Mouse (Mus musculus): ENCODE measurements around the gene Stx7. TPM values are rescaled to one million over a fixed set of nuclear protein-coding genes. Genes with fewer than 3 reads are reported as not detected.

The Stx7 gene
- total and polyA plus RNA-seq, 3 experiments: 36.1 to 37.7 TPM; not detected in 1

- TF ChIP-seq MEF2A (IDR thresholded peaks at IDR 0.05; ENCODE audit: extremely low read depth, insufficient replicate concordance, low read depth, low read length, poor library complexity, severe bottlenecking) (no peak), UBTF (IDR thresholded peaks at IDR 0.05; ENCODE audit: borderline replicate concordance, insufficient read depth, low read depth, low read length) (no peak), ELF1 (IDR thresholded peaks at IDR 0.05; ENCODE audit: low read depth, low read length) (no peak)
Observed at GRCm38 (mm10) chr10:24224591-24224990, 75.5 kb downstream of the Stx7 start (continued).

GRCm38 (mm10) chr10:24228318-24229183 is 79.4 kb downstream of the Stx7 start:
- no peak overlapping the region for H3K9ac ChIP-seq (ENCODE audit: control insufficient read depth, low read depth, low read length, poor library complexity, severe bottlenecking)
- H3K27ac ChIP-seq (ENCODE audit: control insufficient read depth, low read depth, low read length): no peak overlapping the region
- no peaks in the 10 kb centered on the region for H3K79me2 ChIP-seq (ENCODE audit: control insufficient read depth, insufficient read depth, low read length, poor library complexity)
- H3K27me3 ChIP-seq (ENCODE audit: control insufficient read depth in 1 of 2, insufficient read depth in 2 of 2, low read length in 2 of 2): peaks cover 2 to 7% of the 10 kb centered on the region in 2 experiments; a peak in 3 of 4 replicates
- H3K36me3 ChIP-seq (ENCODE audit: control insufficient read depth in 1 of 2, insufficient read depth in 2 of 2, low read length in 2 of 2): no peaks in the 10 kb centered on the region
- H3K9me3 ChIP-seq (replicated peaks; ENCODE audit: insufficient read depth, low read length): no peaks in the 10 kb centered on the region
- no peak for TF ChIP-seq SIN3A (IDR thresholded peaks at IDR 0.05; ENCODE audit: low read length)
- no peak for TF ChIP-seq USF2 (IDR thresholded peaks at IDR 0.05; ENCODE audit: borderline replicate concordance in 1 of 2, insufficient read depth in 1 of 2, low read depth in 1 of 2, low read length in 2 of 2)
- no peak for TF ChIP-seq CHD2 (IDR thresholded peaks at IDR 0.05; ENCODE audit: low read length)
- TF ChIP-seq GATA1 (IDR thresholded peaks at IDR 0.05; ENCODE audit: low read depth, low read length): no peak
- no peak for TF ChIP-seq RAD21 (IDR thresholded peaks at IDR 0.05; ENCODE audit: low read depth, low read length)
- no peak for TF ChIP-seq GABPA (IDR thresholded peaks at IDR 0.05; ENCODE audit: low read depth, low read length)
- TF ChIP-seq EP300 (IDR thresholded peaks at IDR 0.05; ENCODE audit: low read depth in 1 of 2, low read length in 2 of 2): no peak
- no peak for TF ChIP-seq MXI1 (IDR thresholded peaks at IDR 0.05; ENCODE audit: low read depth, low read length)
- TF ChIP-seq NRF1 (IDR thresholded peaks at IDR 0.05; ENCODE audit: insufficient read depth, low read depth, low read length, poor library complexity, severe bottlenecking): no peak
- TF ChIP-seq CHD1 (IDR thresholded peaks at IDR 0.05; ENCODE audit: low read depth, low read length): no peak
- no peak for TF ChIP-seq ZMIZ1 (IDR thresholded peaks at IDR 0.05; ENCODE audit: low read depth, low read length)
- TF ChIP-seq MEF2A (IDR thresholded peaks at IDR 0.05; ENCODE audit: extremely low read depth, insufficient replicate concordance, low read depth, low read length, poor library complexity, severe bottlenecking): no peak
- no peak overlapping the region for H3K4me3 ChIP-seq (ENCODE audit: control insufficient read depth in 1 of 2, insufficient read depth in 1 of 2, low read depth in 2 of 2, low read length in 2 of 2)
- no peak for DNase-seq (ENCODE audit: low read depth, low spot score)
- H3K4me1 ChIP-seq (ENCODE audit: control insufficient read depth in 1 of 2, insufficient read depth in 2 of 2, low read length in 2 of 2): no peaks in the 10 kb centered on the region

GRCm38 (mm10) chr10:24232281-24232680 is 83.2 kb downstream of the Stx7 start:
- H3K9ac ChIP-seq (ENCODE audit: control insufficient read depth, low read depth, low read length, poor library complexity, severe bottlenecking): no peak overlapping the region
- no peak overlapping the region for H3K4me3 ChIP-seq (ENCODE audit: control insufficient read depth in 1 of 2, insufficient read depth in 1 of 2, low read depth in 2 of 2, low read length in 2 of 2)
- H3K79me2 ChIP-seq (ENCODE audit: control insufficient read depth, insufficient read depth, low read length, poor library complexity): no peaks in the 10 kb centered on the region
- H3K9me3 ChIP-seq (replicated peaks; ENCODE audit: insufficient read depth, low read length): no peaks in the 10 kb centered on the region
- no peak for DNase-seq (ENCODE audit: low read depth, low spot score)
- H3K36me3 ChIP-seq (ENCODE audit: control insufficient read depth in 1 of 2, insufficient read depth in 2 of 2, low read length in 2 of 2): no peaks in the 10 kb centered on the region
- no peaks in the 10 kb centered on the region for H3K4me1 ChIP-seq (ENCODE audit: control insufficient read depth in 1 of 2, insufficient read depth in 2 of 2, low read length in 2 of 2)
- no peak overlapping the region for H3K27ac ChIP-seq (ENCODE audit: control insufficient read depth, low read depth, low read length)
- TF ChIP-seq CHD2 (IDR thresholded peaks at IDR 0.05; ENCODE audit: low read length) (no peak), TAL1 (IDR thresholded peaks at IDR 0.05; ENCODE audit: low read length) (no peak), MAX (IDR thresholded peaks at IDR 0.05; ENCODE audit: low read length) (no peak), E2F4 (IDR thresholded peaks at IDR 0.05; ENCODE audit: borderline replicate concordance, low read depth, low read length) (no peak), CHD1 (IDR thresholded peaks at IDR 0.05; ENCODE audit: low read depth, low read length) (no peak), ZNF384 (IDR thresholded peaks at IDR 0.05; ENCODE audit: low read depth, low read length) (no peak), SIN3A (IDR thresholded peaks at IDR 0.05; ENCODE audit: low read length) (no peak), CTCF (IDR thresholded peaks at IDR 0.05 in 2 of 3, conservative IDR thresholded peaks at IDR 0.05 in 1 of 3; ENCODE audit: control insufficient read depth in 1 of 3, insufficient read depth in 1 of 3, low read depth in 2 of 3, low read length in 3 of 3, poor library complexity in 1 of 3, severe bottlenecking in 1 of 3) (no peak), MYC (IDR thresholded peaks at IDR 0.05; ENCODE audit: low read depth, low read length) (no peak), UBTF (IDR thresholded peaks at IDR 0.05; ENCODE audit: borderline replicate concordance, insufficient read depth, low read depth, low read length) (no peak), RAD21 (IDR thresholded peaks at IDR 0.05; ENCODE audit: low read depth, low read length) (no peak), RCOR1 (IDR thresholded peaks at IDR 0.05; ENCODE audit: low read depth, low read length) (no peak), NRF1 (IDR thresholded peaks at IDR 0.05; ENCODE audit: insufficient read depth, low read depth, low read length, poor library complexity, severe bottlenecking) (no peak), USF2 (IDR thresholded peaks at IDR 0.05; ENCODE audit: borderline replicate concordance in 1 of 2, insufficient read depth in 1 of 2, low read depth in 1 of 2, low read length in 2 of 2) (no peak), TCF12 (IDR thresholded peaks at IDR 0.05; ENCODE audit: low read depth, low read length) (no peak), ZC3H11A (IDR thresholded peaks at IDR 0.05; ENCODE audit: low read depth, low read length) (no peak), MYB (IDR thresholded peaks at IDR 0.05; ENCODE audit: low read depth, low read length) (no peak)
- H3K27me3 ChIP-seq (ENCODE audit: control insufficient read depth in 1 of 2, insufficient read depth in 2 of 2, low read length in 2 of 2): peaks cover 0 to 6% of the 10 kb centered on the region in 2 experiments; a peak in 3 of 4 replicates
